Mouse (Mus musculus): ENCODE results near the gene Pard3. TPM values are rescaled to one million over a fixed set of nuclear protein-coding genes. Genes with fewer than 3 reads are reported as not detected.
A peak's percentile ranks its signal among the peaks of the same experiment; 100 is the strongest.

Gene Pard3
- polyA plus RNA-seq, 1 experiment from 2014 or later, result 16.5 TPM

DNA sequence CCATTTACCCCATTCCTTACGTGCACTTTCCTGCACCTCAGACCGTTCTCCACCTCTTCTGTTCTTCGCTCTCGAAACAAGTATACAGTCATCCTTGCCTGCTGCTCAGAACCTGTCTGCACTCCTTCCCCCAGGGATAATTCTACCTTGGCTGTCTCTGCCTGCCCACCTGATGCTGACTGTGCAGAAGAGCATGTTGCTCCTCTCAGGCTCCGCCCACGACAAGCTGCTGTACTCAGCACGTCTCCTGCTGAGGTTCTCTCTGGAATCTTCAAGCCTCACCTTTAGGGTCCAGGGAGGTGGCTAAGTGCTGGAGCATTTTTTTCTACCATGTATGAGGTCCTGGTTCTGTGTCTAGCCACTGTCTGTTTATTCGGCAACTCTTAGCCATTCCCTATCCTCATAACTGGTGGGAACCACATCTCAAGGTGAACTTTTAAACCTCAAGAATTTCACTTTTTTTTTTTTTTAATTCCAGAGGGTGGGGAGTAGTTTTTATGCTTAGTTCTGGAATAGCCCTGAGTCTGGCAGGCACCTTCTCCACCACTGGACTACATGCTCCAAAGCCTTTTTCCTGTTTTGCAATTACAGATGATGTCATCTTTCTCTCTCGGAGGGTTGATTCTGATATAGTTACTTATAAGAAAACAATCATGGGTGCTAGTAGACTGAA lies 376.6 kb downstream of the Pard3 start:
- Histone ChIP-seq H3K9me3 (replicated peaks; ENCODE audit: control insufficient read depth, low read length) (no peaks in the 10 kb centered on the region), H3K4me2 (ENCODE audit: low read length) (no peak overlapping the region), H3K4me1 (ENCODE audit: control insufficient read depth, insufficient read depth, low read length) (peaks cover 9% of the 10 kb centered on the region), H3K36me3 (ENCODE audit: control insufficient read depth, insufficient read depth, low read length) (no peaks in the 10 kb centered on the region), H3K4me3 (ENCODE audit: low read depth, low read length) (no peak overlapping the region), H3K27ac (ENCODE audit: low read depth, low read length) (no peak overlapping the region), H3K9ac (ENCODE audit: low read length) (no peak overlapping the region), H3K27me3 (replicated peaks; ENCODE audit: control insufficient read depth, insufficient read depth, low read length) (no peaks in the 10 kb centered on the region)
- ATAC-seq (peak; percentile 19; the same call in 1 of the 2 replicates), DNase-seq (ENCODE audit: low spot score) (peak; percentile 23)
- WGBS, result 83% methylated on average over 9 of the region's 9 CpGs

DNA sequence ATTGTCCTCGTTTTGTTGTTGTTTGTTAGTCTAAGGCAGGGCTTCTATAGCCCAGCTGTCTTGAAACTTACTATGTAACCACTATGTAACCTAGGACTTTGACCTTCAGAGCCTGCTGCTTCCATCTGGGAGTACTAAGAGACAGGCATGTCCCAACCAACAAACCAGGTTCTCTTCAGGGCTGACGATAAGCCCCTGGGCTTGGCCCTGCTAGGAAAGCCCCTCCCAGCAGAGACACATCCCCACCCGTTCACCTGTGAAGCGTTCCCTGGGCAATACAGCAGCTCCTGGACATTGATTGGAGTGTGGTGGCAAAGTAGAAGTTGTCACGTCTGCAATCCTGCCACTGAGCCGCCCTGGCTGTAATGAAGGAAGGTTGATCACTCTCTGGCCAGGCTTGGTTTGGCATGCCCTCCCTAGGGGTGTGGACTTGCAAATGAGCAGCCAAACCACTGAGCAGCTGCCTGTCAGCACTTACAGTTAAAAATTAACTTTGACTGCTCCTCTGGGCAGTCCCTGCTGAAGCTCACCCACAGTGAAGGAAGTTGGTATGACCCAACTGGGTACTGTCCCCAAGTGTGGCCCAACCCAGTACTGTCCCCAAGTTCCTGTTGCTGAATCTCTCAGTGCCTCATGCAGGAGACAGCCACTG lies 377.3 kb downstream of the Pard3 start:
- H3K4me2 ChIP-seq (ENCODE audit: low read length), result no peak overlapping the region
- 88% methylated on average over 6 of the region's 6 CpGs for WGBS
- H3K4me3 ChIP-seq (ENCODE audit: low read depth, low read length), result no peak overlapping the region
- H3K36me3 ChIP-seq (ENCODE audit: control insufficient read depth, insufficient read depth, low read length), result no peaks in the 10 kb centered on the region
- no peak for DNase-seq (ENCODE audit: low spot score)
- H3K27ac ChIP-seq (ENCODE audit: low read depth, low read length), result no peak overlapping the region
- H3K4me1 ChIP-seq (ENCODE audit: control insufficient read depth, insufficient read depth, low read length), result peaks cover 9% of the 10 kb centered on the region
- H3K9me3 ChIP-seq (replicated peaks; ENCODE audit: control insufficient read depth, low read length), result no peaks in the 10 kb centered on the region
- no peak for ATAC-seq
- no peaks in the 10 kb centered on the region for H3K27me3 ChIP-seq (replicated peaks; ENCODE audit: control insufficient read depth, insufficient read depth, low read length)
- H3K9ac ChIP-seq (ENCODE audit: low read length), result no peak overlapping the region

DNA sequence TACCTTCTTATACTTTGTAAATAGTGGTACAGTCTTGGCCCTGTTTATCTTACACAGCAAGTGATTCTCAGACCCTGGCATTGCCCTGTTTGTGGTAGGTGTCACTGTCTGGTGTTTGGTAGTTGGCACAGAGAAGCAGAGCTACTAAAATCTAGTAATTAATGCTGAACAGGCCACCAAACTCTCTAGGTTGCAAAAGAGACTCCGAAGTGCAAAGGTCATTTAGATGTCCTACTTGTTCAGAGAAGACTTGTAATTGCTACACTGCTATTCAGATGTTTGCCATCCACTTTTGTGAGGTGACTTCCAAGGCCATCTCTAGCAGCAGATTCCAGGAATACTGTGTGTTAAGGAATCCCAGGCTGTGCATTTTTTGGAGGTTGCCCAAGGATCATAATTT lies 383.7 kb downstream of the Pard3 start:
- peaks cover 17% of the 10 kb centered on the region for H3K4me1 ChIP-seq (ENCODE audit: control insufficient read depth, insufficient read depth, low read length)
- H3K9me3 ChIP-seq (replicated peaks; ENCODE audit: control insufficient read depth, low read length), result no peaks in the 10 kb centered on the region
- no peaks in the 10 kb centered on the region for H3K27me3 ChIP-seq (replicated peaks; ENCODE audit: control insufficient read depth, insufficient read depth, low read length)
- 89% methylated on average over 1 of the region's 1 CpGs for WGBS
- H3K4me3 ChIP-seq (ENCODE audit: low read depth, low read length), result no peak overlapping the region
- no peak overlapping the region for H3K4me2 ChIP-seq (ENCODE audit: low read length)
- H3K27ac ChIP-seq (ENCODE audit: low read depth, low read length), result no peak overlapping the region
- no peak for DNase-seq (ENCODE audit: low spot score)
- H3K36me3 ChIP-seq (ENCODE audit: control insufficient read depth, insufficient read depth, low read length), result no peaks in the 10 kb centered on the region
- ATAC-seq, result no peak
- H3K9ac ChIP-seq (ENCODE audit: low read length), result no peak overlapping the region

DNA sequence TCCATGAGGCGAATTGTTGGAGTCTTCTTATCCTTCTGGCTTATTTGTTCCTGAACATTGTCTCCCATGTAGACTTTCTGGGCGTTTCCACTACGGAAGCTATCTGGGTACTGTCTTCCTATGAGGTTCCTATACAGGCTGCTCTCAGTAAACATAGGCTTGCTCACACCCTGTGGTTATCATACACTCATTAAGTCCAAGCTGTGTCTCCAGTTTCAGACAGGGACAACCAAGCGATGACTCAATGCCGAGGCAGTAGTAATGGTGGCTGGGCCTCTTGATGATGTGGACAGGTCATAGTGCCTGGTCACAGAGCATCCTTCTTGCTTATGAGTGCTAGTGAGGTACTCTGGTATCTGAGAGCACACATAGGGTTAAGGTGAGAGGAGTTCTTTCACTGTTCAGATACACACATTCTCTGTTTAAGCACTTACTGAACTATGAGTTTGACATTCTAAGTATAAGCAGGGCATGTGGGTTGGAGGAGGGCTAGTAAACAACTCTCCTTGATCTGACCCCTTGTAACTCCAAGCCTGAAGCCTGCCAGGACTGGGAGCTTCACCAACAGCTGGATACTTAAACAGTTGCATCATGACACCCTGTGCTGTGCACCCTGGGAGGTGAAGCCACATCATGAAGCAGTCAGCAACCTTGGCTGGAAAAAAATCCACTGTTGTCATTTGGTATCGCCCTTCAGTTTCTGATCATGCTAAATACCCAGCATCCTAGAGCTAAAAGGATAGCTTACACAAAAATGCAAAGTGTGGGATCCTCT lies 385.6 kb downstream of the Pard3 start:
- Histone ChIP-seq H3K4me2 (ENCODE audit: low read length) (no peak overlapping the region), H3K36me3 (ENCODE audit: control insufficient read depth, insufficient read depth, low read length) (0 out of 2 replicates have a peak, but pooled peaks cover 1% of the 10 kb centered on the region), H3K9me3 (replicated peaks; ENCODE audit: control insufficient read depth, low read length) (no peaks in the 10 kb centered on the region), H3K9ac (ENCODE audit: low read length) (no peak overlapping the region), H3K27me3 (replicated peaks; ENCODE audit: control insufficient read depth, insufficient read depth, low read length) (no peaks in the 10 kb centered on the region), H3K4me1 (ENCODE audit: control insufficient read depth, insufficient read depth, low read length) (peaks cover 19% of the 10 kb centered on the region), H3K4me3 (ENCODE audit: low read depth, low read length) (no peak overlapping the region), H3K27ac (ENCODE audit: low read depth, low read length) (no peak overlapping the region)
- 95% methylated on average over 6 of the region's 6 CpGs for WGBS
- DNase-seq (ENCODE audit: low spot score) (no peak), ATAC-seq (no peak)

DNA sequence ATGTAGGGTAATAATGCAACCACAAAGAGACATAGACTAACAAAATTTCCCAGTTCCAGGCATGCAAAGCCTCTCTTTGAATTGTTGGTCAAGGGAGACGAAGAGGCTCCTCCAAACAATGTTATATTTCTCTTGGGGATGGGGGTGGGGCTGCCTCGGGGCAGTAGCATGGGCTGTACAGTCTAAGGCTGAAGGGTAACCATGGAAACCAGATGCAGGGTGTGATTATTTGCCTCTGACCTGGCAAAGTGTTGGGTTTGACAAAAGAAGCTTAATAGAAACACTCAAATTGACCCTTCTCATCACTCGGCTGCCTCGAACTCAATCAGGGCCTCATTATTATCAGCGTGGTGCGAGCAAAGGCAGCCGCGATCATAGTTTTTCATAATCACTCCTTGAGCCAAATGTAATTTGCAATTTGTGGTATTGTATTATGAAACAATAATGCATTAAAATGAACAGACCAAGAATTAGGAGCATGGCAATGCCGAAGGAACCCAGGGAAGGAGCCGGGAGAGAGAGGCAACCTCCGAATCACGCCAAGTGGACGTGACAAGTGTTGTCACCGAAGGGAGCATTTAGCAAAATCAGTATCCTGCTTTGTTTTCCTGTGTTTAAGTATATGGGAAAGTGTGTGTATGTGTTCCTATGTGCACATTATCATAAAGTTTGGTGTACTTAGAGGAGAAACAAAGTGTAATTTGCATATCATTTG lies 387.4 kb downstream of the Pard3 start:
- 0 out of 2 replicates have a peak, but pooled peaks cover 2% of the 10 kb centered on the region for H3K36me3 ChIP-seq (ENCODE audit: control insufficient read depth, insufficient read depth, low read length)
- 10% methylated on average over 14 of the region's 14 CpGs for WGBS
- DNase-seq (ENCODE audit: low spot score), result peak; percentile 85
- no peak overlapping the region for H3K4me3 ChIP-seq (ENCODE audit: low read depth, low read length)
- H3K4me2 ChIP-seq (ENCODE audit: low read length), result peak overlapping the region; percentile 17; the same call in 1 of the 2 replicates
- H3K9me3 ChIP-seq (replicated peaks; ENCODE audit: control insufficient read depth, low read length), result no peaks in the 10 kb centered on the region
- no peaks in the 10 kb centered on the region for H3K27me3 ChIP-seq (replicated peaks; ENCODE audit: control insufficient read depth, insufficient read depth, low read length)
- H3K9ac ChIP-seq (ENCODE audit: low read length), result no peak overlapping the region
- peak overlapping the region; percentile 39; the same call in 1 of the 2 replicates for H3K27ac ChIP-seq (ENCODE audit: low read depth, low read length)
- peak; percentile 85 for ATAC-seq
- peaks cover 19% of the 10 kb centered on the region for H3K4me1 ChIP-seq (ENCODE audit: control insufficient read depth, insufficient read depth, low read length)

DNA sequence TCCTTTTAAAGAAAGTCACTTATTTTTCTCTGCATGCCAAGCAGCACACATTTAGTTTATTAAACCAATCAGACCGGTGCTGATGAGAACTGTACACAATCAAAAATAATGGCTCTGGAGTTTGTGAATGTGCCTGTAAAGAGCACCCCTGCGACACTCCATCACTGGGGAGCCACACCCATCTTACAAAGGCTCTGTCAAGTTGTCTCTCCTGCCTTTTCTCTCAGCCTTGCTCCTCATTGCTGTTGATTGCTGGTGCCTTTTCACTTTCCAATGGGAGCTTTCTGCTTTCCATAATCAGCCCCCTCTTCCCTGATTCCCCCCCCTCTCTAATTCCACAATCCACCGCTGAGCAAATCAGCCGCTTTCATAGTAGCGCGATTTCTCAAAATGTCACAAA lies 388.7 kb downstream of the Pard3 start:
- no peaks in the 10 kb centered on the region for H3K9me3 ChIP-seq (replicated peaks; ENCODE audit: control insufficient read depth, low read length)
- peak; percentile 56 for ATAC-seq
- no peak overlapping the region for H3K27ac ChIP-seq (ENCODE audit: low read depth, low read length)

DNA sequence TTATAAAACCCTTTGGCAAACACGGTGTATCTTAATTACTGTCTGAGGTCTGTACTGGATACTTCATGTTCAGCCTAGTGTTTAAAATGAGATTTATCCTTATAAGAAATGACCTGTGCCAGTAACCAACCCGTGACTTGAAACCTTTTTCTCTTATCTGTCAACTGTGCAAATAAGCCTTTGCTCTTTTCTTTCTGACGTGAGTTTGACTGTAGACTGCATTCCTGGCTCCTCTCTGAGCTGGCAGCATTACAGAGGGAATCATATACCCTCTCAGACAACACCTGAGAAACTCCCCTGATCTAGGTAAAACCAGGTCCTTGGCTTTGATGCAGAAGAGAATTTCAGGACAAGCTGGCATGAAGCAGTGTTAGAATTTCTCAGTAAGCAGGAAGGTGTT lies 394.2 kb downstream of the Pard3 start:
- ATAC-seq (no peak), DNase-seq (ENCODE audit: low spot score) (no peak)
- no peaks in the 10 kb centered on the region for H3K9me3 ChIP-seq (replicated peaks; ENCODE audit: control insufficient read depth, low read length)
- H3K27me3 ChIP-seq (replicated peaks; ENCODE audit: control insufficient read depth, insufficient read depth, low read length), result no peaks in the 10 kb centered on the region
- 53% methylated on average over 3 of the region's 3 CpGs for WGBS
- no peak overlapping the region for H3K27ac ChIP-seq (ENCODE audit: low read depth, low read length)
- H3K36me3 ChIP-seq (ENCODE audit: control insufficient read depth, insufficient read depth, low read length), result 0 out of 2 replicates have a peak, but pooled peaks cover 2% of the 10 kb centered on the region
- H3K4me2 ChIP-seq (ENCODE audit: low read length), result no peak overlapping the region
- no peak overlapping the region for H3K4me3 ChIP-seq (ENCODE audit: low read depth, low read length)
- H3K4me1 ChIP-seq (ENCODE audit: control insufficient read depth, insufficient read depth, low read length), result no peaks in the 10 kb centered on the region
- H3K9ac ChIP-seq (ENCODE audit: low read length), result no peak overlapping the region

More for the DNA sequence above, 388.7 kb downstream of the Pard3 start:
- no peak overlapping the region for H3K9ac ChIP-seq (ENCODE audit: low read length)
- WGBS, result 45% methylated on average over 6 of the region's 6 CpGs
- H3K27me3 ChIP-seq (replicated peaks; ENCODE audit: control insufficient read depth, insufficient read depth, low read length), result no peaks in the 10 kb centered on the region
- 0 out of 2 replicates have a peak, but pooled peaks cover 2% of the 10 kb centered on the region for H3K36me3 ChIP-seq (ENCODE audit: control insufficient read depth, insufficient read depth, low read length)
- no peak overlapping the region for H3K4me3 ChIP-seq (ENCODE audit: low read depth, low read length)
- peaks cover 19% of the 10 kb centered on the region for H3K4me1 ChIP-seq (ENCODE audit: control insufficient read depth, insufficient read depth, low read length)
- peak; percentile 43 for DNase-seq (ENCODE audit: low spot score)
- H3K4me2 ChIP-seq (ENCODE audit: low read length), result no peak overlapping the region

DNA sequence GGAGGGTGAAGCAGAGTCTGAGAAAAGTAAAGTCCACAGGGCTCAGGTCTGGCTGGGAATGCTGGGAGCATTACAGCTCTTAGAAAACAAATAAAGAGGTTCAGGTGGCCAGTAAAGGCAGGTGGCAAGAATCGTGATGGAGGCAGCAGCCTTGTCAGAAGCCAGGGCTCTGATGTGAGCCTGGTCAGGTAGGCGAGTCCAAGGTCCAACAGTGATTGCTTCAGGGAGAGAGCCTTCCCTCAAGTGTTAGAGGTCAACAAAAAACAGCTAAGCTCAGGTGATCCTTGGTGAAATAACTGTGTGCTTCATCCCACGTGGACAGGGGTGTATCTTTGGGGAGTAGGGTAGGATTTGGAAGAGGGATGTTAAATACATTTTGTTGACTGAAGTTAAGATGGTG lies 397.5 kb downstream of the Pard3 start:
- Histone ChIP-seq H3K27me3 (replicated peaks; ENCODE audit: control insufficient read depth, insufficient read depth, low read length) (no peaks in the 10 kb centered on the region), H3K4me2 (ENCODE audit: low read length) (no peak overlapping the region), H3K4me3 (ENCODE audit: low read depth, low read length) (no peak overlapping the region), H3K9ac (ENCODE audit: low read length) (no peak overlapping the region), H3K9me3 (replicated peaks; ENCODE audit: control insufficient read depth, low read length) (no peaks in the 10 kb centered on the region), H3K27ac (ENCODE audit: low read depth, low read length) (no peak overlapping the region), H3K36me3 (ENCODE audit: control insufficient read depth, insufficient read depth, low read length) (no peaks in the 10 kb centered on the region), H3K4me1 (ENCODE audit: control insufficient read depth, insufficient read depth, low read length) (no peaks in the 10 kb centered on the region)
- DNase-seq (ENCODE audit: low spot score) (no peak), ATAC-seq (no peak)
- WGBS, result 88% methylated on average over 3 of the region's 3 CpGs

All from forebrain, embryonic 14.5 days (tissue).